Mouse (Mus musculus): ENCODE results near the gene Bbs7.

DNA sequence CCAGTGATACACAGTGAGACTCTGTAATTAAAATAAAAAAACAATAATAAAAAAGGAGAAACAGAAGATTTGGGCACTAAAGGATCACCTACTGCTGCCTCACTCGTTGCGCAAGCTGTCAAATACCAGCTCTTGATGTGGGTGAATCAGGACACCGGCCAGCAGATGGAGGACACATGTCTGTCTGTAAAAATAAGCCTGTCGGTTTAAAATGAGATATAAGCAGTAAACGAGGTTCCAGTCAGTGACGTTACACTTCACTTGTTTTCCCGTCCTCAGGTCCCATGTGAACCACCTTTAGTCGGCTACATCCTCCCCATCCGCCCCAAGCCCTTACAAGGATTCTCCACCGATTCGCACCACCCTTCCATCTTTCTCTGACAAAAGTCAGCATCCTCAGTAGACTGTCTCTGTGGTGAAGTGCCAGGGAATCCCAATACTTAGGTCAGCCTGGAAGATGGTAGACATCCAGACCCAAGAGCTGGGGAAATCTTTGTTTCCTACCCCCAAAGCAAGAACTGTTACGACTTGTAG is 61.4 kb downstream of the Bbs7 start:
- TF ChIP-seq CTCF (conservative IDR thresholded peaks at IDR 0.05; ENCODE audit: low read length), result no peak
- TF ChIP-seq NANOG (IDR thresholded peaks at IDR 0.05; ENCODE audit: borderline replicate concordance, low read length), result no peak

Measured in E14TG2a.4 (cell line).